Mouse (Mus musculus): ENCODE results near the gene Adamtsl4. TPM values are rescaled to one million over a fixed set of nuclear protein-coding genes. Genes with fewer than 3 reads are reported as not detected.
"Not testable (repeated sequence)": the region's sequence is repeated elsewhere in the genome, so short reads cannot be mapped to it uniquely, and the experiment has no call there.

Adamtsl4 gene
- total RNA-seq, 1 experiment from 2014 or later = not detected

DNA sequence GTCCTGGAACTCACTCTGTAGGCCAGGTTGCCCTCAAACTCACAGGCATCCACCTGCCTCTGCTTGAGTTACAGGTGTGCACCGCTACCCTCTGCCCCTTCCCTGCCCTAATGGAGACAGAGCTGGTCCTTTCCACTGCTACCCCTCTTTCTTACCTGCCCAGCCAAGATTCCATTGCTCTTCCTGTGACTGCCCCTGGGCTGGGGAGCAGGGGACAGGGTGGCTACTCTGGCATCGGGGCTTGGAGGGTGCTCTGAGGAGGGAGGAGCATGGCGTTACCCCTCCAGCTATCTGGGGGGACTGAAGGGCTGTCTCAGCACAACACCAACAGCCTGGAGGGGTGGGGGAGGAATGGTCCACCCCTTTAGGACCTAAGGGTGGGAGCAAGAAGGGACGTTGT lies 2.4 kb downstream of the Adamtsl4 start:
- no peak for ATAC-seq (replicated peaks in 1 of 2; ENCODE audit: insufficient read depth in 1 of 2, low FRiP score in 2 of 2, low TSS enrichment in 1 of 2, low read depth in 1 of 2, poor library complexity in 2 of 2, severe bottlenecking in 2 of 2)

DNA sequence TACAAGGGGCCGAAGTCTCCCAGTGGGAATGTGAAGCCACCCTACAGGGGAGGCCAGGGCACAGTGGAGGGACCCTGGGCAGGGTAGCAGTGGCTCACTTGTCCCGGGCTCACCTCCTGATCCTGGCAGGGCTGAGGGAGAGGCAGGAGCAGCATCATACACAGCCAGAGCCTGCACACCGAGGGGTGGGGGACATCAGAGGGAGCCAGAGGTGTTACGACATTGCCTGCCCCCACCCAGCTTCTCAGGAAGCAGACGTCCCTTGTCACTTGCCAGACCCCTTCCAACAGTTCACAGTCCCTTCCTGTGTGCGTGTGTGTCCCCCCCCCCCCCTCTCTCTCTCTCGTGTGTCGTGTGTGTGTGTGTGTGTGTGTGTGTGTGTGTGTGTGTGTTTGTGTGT lies 2.9 kb downstream of the Adamtsl4 start:
- peak in 1 of 2 experiments; percentile 51; a peak in 2 of 4 replicates for ATAC-seq (replicated peaks in 1 of 2; ENCODE audit: insufficient read depth in 1 of 2, low FRiP score in 2 of 2, low TSS enrichment in 1 of 2, low read depth in 1 of 2, poor library complexity in 2 of 2, severe bottlenecking in 2 of 2)

DNA sequence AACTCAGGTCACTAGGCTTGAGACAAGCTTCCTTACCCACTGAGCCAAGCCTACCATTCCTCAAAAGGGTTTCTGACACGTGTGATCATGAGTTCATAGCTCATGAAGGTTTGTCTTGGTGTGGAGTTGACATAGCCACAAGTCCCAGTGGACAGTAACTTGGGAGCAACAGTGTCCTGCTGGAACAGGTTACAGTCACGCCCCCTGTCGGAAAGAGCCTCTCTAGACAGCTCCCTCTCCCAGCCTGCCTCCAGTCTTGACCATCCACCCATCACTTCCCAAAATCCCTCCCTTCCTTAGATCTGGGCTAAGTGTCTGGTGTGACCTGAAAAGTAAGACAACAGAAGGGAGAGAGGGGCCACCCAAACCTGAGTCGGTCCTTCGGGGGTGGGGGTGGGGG lies 4.8 kb downstream of the Adamtsl4 start:
- ATAC-seq (replicated peaks in 1 of 2; ENCODE audit: insufficient read depth in 1 of 2, low FRiP score in 2 of 2, low TSS enrichment in 1 of 2, low read depth in 1 of 2, poor library complexity in 2 of 2, severe bottlenecking in 2 of 2) = no peak

DNA sequence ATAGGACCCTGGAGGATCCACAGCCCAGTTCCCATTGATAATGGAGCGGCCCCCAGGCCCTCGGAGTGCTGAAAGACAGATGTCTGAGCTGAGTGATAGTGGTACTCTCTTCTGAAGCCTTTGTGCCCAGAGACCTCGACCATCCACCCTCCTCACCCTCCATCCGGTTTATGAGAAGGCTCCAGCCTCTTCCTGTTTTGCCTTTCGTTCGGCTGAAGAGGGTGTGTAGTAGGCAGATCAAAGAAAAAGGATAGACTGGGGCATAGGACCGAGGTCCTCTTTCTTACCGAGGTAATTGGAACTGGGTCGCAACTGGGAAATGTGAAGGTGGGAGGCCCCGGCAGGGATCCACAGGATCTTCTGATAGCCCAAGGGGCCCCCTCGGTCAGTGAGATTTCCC lies 6.4 kb downstream of the Adamtsl4 start:
- ATAC-seq (replicated peaks in 1 of 2; ENCODE audit: insufficient read depth in 1 of 2, low FRiP score in 2 of 2, low TSS enrichment in 1 of 2, low read depth in 1 of 2, poor library complexity in 2 of 2, severe bottlenecking in 2 of 2) = no peak

DNA sequence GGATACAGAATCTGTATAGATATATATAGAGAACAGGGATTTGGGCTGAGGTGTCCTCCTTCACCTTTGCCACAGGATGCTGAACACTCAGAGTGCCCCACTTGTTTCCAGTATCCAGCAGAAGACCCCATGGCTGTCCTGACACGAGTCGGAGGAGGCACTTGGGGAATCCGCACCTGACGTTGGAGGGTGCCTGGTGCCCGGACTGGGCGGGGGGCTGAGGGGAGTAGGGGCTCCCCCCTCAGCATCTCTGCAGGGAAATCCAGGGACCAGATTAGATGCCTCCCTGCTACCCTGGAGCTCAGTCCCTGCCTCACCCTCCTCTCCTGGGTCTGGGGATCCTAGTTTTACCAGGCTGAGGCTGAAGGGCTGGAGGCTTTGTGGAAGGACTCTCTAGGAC lies 7.0 kb downstream of the Adamtsl4 start:
- no peak for ATAC-seq (replicated peaks in 1 of 2; ENCODE audit: insufficient read depth in 1 of 2, low FRiP score in 2 of 2, low TSS enrichment in 1 of 2, low read depth in 1 of 2, poor library complexity in 2 of 2, severe bottlenecking in 2 of 2)

DNA sequence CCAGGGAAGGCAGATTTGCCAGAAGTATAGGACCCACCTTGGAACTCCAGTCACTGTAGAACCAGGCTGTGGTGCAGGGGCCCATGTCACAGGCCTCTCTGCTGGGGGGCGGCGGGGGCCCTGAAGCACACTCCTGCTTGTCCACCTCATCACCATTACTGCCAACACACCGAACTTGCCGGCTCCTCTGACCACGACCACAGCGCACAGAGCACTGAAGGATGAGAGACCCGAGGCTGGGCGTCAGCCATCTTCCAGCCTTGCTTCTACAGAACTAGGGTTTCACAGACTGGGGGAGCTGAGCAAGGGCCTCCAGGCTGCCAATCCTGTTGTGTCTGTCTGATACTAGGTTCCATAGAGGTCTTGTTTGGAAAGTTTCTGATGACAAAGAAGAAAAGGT lies 8.2 kb downstream of the Adamtsl4 start:
- no peak for ATAC-seq (replicated peaks in 1 of 2; ENCODE audit: insufficient read depth in 1 of 2, low FRiP score in 2 of 2, low TSS enrichment in 1 of 2, low read depth in 1 of 2, poor library complexity in 2 of 2, severe bottlenecking in 2 of 2)

DNA sequence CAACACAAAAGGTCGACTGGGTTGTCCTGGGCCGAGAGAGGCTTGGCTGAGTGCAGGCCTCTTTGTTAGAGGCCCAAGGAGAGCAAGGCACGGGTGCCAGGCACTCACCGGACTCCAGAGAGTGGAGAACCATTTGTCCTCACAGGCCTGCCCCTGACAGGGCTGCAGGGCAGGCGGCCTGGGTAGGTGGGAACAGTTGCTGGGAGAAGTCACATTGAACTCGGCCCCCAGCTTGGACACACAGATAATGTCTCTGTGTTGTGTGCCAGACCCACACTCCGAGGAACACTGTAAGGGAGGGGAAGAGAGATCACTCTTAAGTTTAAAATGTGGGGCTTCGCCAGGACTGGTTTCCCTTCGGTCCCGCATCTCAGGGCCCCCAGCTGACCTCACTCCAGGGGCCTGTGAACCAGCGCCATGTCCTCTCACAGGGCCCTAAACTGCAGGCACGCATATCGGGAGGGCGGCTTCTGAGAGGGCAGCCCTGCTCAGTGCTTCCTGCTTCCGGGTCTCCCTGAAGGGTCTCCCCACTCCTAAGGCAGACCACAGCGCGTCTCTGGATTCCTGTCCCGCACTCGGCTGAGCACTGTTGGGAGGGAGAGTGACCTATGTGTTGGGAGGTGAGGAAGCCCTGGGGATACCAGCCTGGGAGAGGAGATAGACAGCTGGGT lies 10.2 kb downstream of the Adamtsl4 start:
- ATAC-seq (replicated peaks in 1 of 2; ENCODE audit: insufficient read depth in 1 of 2, low FRiP score in 2 of 2, low TSS enrichment in 1 of 2, low read depth in 1 of 2, poor library complexity in 2 of 2, severe bottlenecking in 2 of 2) = no peak

DNA sequence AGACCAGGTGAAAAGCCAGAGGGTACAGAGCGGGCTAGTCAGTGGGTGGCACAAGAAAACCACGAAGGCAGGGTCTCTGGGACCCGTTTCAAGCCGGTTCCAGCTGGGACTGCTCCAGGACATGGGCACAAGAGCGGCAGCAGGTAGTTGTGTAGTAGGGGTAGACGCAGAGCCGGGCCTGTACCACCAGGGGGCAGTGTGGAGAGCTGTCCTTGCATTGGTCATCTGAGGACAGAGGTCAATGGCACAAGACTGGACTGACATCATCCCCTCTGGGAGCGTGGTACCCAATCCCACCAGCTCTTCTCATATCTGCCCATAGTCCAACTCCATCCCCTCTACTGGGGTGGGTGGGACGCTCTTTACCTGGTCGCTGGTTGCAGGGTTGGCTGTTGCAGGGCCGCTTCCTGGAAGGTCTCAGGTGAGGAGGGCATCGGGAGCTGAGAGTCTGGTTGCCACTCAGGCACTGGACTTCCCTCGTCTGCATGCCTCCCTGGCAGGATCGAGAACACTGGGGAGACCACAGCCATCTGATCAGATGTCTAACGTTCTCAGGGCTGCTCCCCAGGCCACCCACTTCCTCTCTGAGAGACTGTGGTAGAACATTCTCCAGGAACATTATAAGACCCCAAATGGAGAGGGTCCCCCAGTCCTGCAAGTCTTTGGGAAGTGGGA lies 10.8 kb downstream of the Adamtsl4 start:
- ATAC-seq (replicated peaks in 1 of 2; ENCODE audit: insufficient read depth in 1 of 2, low FRiP score in 2 of 2, low TSS enrichment in 1 of 2, low read depth in 1 of 2, poor library complexity in 2 of 2, severe bottlenecking in 2 of 2) = no peak

DNA sequence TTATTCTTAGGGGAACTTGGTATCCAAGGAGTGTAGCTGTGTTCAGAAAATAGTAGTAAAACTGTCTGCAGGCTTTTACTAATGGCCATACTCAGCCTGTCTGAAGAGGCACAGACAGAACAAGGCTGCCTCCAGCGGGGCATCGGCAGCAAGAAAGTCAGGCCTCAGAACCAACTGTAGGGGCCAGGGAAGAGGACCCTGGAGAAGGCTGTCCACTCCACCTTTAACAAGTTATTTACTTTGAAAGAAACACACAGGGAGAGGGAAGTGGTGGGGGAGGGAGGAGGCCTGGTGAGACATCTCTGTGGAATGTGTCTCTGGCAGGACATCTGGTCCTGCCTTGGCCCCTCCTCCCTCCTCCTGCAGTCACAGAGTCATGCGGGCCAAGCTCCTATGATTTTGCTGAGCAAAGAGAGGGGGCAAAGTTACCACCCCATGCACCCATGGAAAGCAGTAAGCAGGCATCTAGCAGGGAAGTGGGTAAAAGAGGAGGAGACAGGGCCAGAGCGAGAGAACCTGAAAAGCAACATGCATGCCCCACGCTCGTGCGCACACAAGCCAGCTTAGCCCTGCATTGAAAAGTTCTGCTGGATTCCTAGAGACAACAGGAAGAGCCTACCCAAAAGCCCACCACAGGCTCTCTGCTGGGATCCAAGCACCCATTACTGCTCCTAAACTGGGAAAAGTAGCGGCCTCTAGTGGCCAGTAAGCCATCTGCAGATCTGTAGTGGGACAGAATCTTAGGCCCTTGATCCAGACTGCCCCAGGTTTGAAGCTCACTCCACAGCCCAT lies 12.2 kb downstream of the Adamtsl4 start:
- ATAC-seq (replicated peaks in 1 of 2; ENCODE audit: insufficient read depth in 1 of 2, low FRiP score in 2 of 2, low TSS enrichment in 1 of 2, low read depth in 1 of 2, poor library complexity in 2 of 2, severe bottlenecking in 2 of 2) = peak; percentile 19 to 20; a peak in 1 of 4 replicates

DNA sequence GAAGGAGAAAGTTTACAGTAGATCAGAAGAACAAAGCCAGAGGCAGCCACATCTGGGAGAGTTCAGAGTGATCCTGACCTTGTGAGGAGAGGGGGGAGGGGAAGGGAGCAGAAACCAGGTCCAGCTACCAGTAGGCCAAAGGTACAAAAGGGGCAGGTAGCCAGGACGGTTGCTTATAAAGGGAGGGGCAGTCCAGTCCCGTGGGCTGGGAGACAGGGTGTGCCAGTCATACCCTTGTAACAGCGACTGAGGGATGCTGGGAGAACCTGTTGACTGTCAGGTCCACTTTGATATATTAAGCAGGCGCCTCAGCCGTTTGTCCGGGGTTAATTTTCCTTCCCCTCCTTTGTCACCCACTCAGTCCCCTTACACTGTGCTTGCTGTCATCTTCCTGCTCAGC lies 12.9 kb downstream of the Adamtsl4 start:
- ATAC-seq (replicated peaks in 1 of 2; ENCODE audit: insufficient read depth in 1 of 2, low FRiP score in 2 of 2, low TSS enrichment in 1 of 2, low read depth in 1 of 2, poor library complexity in 2 of 2, severe bottlenecking in 2 of 2) = no peak

DNA sequence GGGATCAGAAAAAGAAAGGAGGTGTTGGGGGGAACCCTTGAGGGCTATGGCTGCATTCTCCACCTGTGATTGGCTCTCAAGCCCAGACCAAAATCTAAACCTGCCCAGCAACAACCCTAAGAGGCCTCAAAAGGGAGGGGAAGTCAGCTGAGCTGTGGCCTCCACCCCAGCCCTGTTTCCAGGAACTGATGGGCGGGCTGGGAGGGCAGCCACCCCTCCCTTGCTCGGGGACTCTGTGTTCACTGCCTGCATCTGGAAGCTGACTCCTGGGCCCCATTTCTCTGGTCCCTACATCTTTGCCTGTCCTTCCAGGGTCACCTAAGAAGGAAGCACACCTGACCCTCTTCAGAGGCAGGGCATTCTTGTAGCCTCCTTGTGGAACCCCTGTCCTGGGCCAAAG lies 13.5 kb downstream of the Adamtsl4 start:
- peak; percentile 66 to 79 for ATAC-seq (replicated peaks in 1 of 2; ENCODE audit: insufficient read depth in 1 of 2, low FRiP score in 2 of 2, low TSS enrichment in 1 of 2, low read depth in 1 of 2, poor library complexity in 2 of 2, severe bottlenecking in 2 of 2)

DNA sequence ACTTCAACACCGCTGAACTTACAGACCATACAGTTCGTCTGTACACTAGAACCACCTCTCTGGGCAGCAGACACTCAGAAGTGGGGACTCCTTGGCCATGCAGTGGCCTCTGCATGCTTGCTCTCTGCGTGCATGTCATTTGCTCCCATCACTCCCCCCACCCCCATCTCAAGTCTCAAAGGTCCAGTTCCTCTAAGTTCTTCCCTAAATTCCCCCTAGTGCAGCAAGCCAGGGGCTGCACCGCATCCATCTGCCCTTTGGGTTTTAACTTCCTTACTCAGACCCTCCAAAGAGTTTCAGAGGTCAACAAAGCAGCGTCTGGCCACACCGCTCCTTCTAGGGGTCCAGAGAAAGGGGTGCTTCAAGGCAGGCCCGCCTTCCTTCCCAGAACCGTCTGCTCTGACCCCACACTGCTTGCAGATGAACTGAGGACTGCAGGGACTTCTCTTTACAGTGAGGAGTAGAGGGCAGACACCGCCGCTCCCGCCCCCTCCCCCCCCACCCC lies 14.0 kb downstream of the Adamtsl4 start:
- ATAC-seq (replicated peaks in 1 of 2; ENCODE audit: insufficient read depth in 1 of 2, low FRiP score in 2 of 2, low TSS enrichment in 1 of 2, low read depth in 1 of 2, poor library complexity in 2 of 2, severe bottlenecking in 2 of 2) = 0 out of 4 replicates have a peak, but pooled peaks of 1 of the 2 experiments have one; percentile 6

DNA sequence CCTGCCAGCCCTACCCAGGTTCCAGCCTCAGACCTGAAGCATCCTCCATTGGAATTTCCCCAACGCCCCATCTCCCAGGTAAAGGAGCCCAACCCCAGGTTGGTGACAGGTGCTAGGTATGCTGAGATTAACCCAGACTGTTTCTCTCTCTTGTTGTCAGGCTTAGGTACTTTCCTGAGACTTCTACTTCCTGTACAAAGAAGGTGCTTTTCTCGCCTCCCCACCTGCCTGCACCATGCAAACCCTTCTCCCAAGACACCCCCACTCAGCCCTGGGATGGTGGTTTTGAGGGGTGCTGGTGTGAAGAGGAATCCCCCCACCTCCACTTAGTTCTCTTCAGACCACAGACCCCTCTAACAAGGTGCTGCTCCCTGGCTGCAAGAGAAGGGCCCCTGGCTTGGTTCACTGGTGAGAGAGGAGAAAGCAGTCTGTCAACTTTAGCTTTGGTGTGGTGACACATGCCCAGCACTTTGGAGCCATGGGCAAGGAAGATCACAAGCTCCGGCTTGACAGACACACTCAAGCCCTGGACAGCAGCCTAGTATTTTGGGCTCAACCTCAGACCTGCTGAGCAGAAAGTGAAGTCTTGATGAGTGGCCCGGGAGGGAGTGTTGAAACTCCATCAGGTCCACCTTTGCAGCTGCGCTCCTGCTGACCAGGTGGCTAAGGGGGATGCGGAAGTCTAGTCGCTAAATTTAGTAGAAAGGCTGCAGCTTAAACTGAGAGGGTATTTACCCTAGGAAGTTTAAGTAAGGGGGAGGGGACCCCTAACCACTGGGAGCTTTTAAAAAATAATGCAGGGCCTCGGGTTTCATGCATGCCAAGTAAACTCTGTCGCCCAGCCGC lies 14.6 kb downstream of the Adamtsl4 start:
- ATAC-seq (replicated peaks in 1 of 2; ENCODE audit: insufficient read depth in 1 of 2, low FRiP score in 2 of 2, low TSS enrichment in 1 of 2, low read depth in 1 of 2, poor library complexity in 2 of 2, severe bottlenecking in 2 of 2) = no peak

DNA sequence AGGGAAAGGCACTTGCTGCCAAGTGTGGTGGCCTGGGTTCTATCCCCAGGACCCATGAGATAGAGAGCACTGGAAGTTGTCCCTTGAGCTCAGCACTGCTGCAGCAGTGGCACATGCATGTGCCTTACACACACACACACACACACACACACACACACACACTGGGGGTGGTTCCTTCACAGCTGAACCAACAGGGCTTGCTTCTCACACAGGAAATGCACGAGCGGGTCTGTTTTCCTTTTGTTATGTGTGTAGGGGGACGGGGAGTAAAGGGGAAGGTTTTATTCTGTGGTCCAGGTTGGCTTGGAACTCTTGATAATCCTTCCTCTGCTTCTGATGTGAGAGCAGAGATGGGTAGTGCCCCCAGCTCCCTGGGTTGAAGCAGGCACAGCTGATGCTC lies 15.3 kb downstream of the Adamtsl4 start:
- ATAC-seq (replicated peaks in 1 of 2; ENCODE audit: insufficient read depth in 1 of 2, low FRiP score in 2 of 2, low TSS enrichment in 1 of 2, low read depth in 1 of 2, poor library complexity in 2 of 2, severe bottlenecking in 2 of 2) = no peak

DNA sequence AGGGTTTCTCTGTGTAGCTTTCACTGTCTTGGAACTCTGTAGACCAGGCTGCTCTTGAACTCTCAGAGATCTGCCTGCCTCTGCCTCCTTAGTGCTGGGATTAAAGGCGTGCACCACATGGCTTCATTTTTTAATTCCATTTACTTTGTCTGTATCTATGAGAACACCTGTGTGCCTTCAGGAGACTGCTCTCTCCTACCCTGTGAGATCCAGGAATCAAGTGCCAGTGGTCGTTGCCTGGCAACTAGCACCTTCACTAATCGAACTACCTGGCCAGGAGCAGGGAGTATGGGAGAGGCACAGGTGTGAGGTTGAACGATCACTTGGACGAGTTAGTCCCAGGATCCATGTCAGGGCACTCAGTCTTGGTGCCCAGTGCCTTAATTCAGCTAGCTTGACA lies 16.5 kb downstream of the Adamtsl4 start:
- no peak for ATAC-seq (replicated peaks in 1 of 2; ENCODE audit: insufficient read depth in 1 of 2, low FRiP score in 2 of 2, low TSS enrichment in 1 of 2, low read depth in 1 of 2, poor library complexity in 2 of 2, severe bottlenecking in 2 of 2)

DNA sequence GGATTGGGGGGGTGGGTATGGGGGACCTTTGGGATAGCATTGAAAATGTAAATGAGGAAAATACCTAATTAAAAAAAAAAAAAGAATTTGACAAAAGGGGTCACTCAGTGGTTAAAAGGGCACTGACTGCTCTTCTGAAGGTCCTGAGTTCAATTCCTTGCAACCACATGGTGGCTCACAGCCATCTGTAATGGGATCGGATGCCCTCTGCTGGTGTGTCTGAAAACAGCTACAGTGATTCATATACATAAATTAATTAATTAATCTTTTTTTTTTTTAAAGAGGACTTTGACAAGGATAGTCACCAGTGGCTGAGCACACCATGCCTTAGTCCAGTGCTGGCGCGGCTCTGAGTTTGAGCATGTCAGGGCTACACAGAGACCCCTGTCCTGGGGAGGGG lies 17.3 kb downstream of the Adamtsl4 start:
- ATAC-seq (replicated peaks in 1 of 2; ENCODE audit: insufficient read depth in 1 of 2, low FRiP score in 2 of 2, low TSS enrichment in 1 of 2, low read depth in 1 of 2, poor library complexity in 2 of 2, severe bottlenecking in 2 of 2) = not testable (repeated sequence)

DNA sequence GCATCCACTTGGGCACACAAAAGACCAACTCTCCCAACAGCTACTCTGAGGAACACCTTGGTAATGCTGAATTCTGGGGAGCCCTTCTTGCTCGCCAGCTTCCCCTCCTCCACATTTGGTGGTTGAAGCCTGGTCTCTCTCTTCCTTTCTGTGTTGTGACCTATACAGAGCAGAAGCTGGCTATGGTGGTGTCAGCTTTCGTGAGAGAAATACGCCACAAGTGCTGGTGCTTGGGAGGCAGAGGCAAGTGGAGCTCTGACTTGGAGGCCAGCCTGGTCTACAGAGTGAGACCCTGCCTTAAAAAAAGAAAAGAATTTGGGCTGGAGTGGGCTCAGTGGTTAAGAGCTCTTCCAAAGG lies 18.4 kb downstream of the Adamtsl4 start:
- peak; percentile 5 to 34; a peak in 1 of 4 replicates for ATAC-seq (replicated peaks in 1 of 2; ENCODE audit: insufficient read depth in 1 of 2, low FRiP score in 2 of 2, low TSS enrichment in 1 of 2, low read depth in 1 of 2, poor library complexity in 2 of 2, severe bottlenecking in 2 of 2)
